In genomic region chr6:137135506-137136391, GRCm38 (mm10) we compare ENCODE assay signal across 7 mouse cellular contexts. TPM values are rescaled to one million over a fixed set of nuclear protein-coding genes. Genes with fewer than 3 reads are reported as not detected.
A peak's percentile ranks its signal among the peaks of the same experiment; 100 is the strongest.
DNase-seq lines count a peak whose midpoint lies in the region; ATAC-seq and TF ChIP-seq lines count a peak whose summit lies in the region.

No protein-coding gene starts in this region.

- H3K4me1 ChIP-seq in testis, adult 2 months (ENCODE audit: control insufficient read depth, insufficient read depth, low read length) = no peaks in the 10 kb centered on the region
- peaks cover 27% of the 10 kb centered on the region for H3K4me1 ChIP-seq in kidney, embryonic 16.5 days (ENCODE audit: insufficient read depth, low read length)

- TF ChIP-seq POLR2A in testis, adult 2 months (IDR thresholded peaks at IDR 0.05; ENCODE audit: control insufficient read depth, low read depth, low read length) = no peak

- H3K9ac ChIP-seq in kidney, embryonic 16.5 days (replicated peaks; ENCODE audit: low read length) = 0 out of 2 replicates have a peak overlapping the region, but pooled peaks have one; percentile 17

- WGBS in kidney, embryonic 16.5 days = 45% methylated on average over 20 of the region's 20 CpGs

- peak; percentile 72 for ATAC-seq in kidney, embryonic 16.5 days (ENCODE audit: low FRiP score, low TSS enrichment)
- ATAC-seq in erythroid progenitor cell, adult 5-6 weeks (replicated peaks; ENCODE audit: low FRiP score, poor library complexity, severe bottlenecking) = no peak

- no peak for DNase-seq in testis, postnatal 10 days (ENCODE audit: low spot score)
- DNase-seq in heart, adult 8-10 months (ENCODE audit: low spot score) = peak; percentile 29
- peak; percentile 54 for DNase-seq in retina, adult 2 months (ENCODE audit: low read depth, low spot score)
- no peak for DNase-seq in spleen, adult 18-20 months

- H3K4me2 ChIP-seq in kidney, embryonic 16.5 days (replicated peaks; ENCODE audit: low read depth, low read length) = no peak overlapping the region; the same call in 1 of the 2 replicates

- peak overlapping the region; percentile 71 for H3K27ac ChIP-seq in testis, adult 2 months (ENCODE audit: control insufficient read depth, insufficient read depth, low read depth, low read length)
- peak overlapping the region; percentile 59 for H3K27ac ChIP-seq in kidney, embryonic 16.5 days (ENCODE audit: low read length)

- no peaks in the 10 kb centered on the region for H3K36me3 ChIP-seq in testis, adult 2 months (ENCODE audit: control insufficient read depth, insufficient read depth, low read length)
- H3K36me3 ChIP-seq in kidney, embryonic 16.5 days (ENCODE audit: insufficient read depth, low read length) = no peaks in the 10 kb centered on the region

- no peaks in the 10 kb centered on the region for H3K27me3 ChIP-seq in testis, adult 2 months (ENCODE audit: control insufficient read depth, insufficient read depth, low read length)
- H3K27me3 ChIP-seq in kidney, embryonic 16.5 days (ENCODE audit: insufficient read depth, low read length) = no peaks in the 10 kb centered on the region

- peak overlapping the region; percentile 19; the same call in 1 of the 2 replicates for H3K4me3 ChIP-seq in testis, adult 2 months (ENCODE audit: control insufficient read depth, low read depth, low read length)
- no peak overlapping the region for H3K4me3 ChIP-seq in kidney, embryonic 16.5 days (ENCODE audit: low read length)

- H3K9me3 ChIP-seq in kidney, embryonic 16.5 days (ENCODE audit: low read length) = no peaks in the 10 kb centered on the region

- no peak for TF ChIP-seq CTCF in testis, adult 2 months (IDR thresholded peaks at IDR 0.05; ENCODE audit: control insufficient read depth, insufficient read depth, insufficient replicate concordance, low read depth, low read length)

RNA-seq across cellular contexts. Expression of gene Rerg, which starts 34.5 kb away (rescaled TPM):
- polyA plus RNA-seq in testis, adult 2 months (2012; rRNA removed) = 2.8 and 3.4 TPM in 2 replicates
- total RNA-seq in heart, adult 8-10 months (2022) = 1 to 10 TPM; 2.4 to 3.0 (median 2.7) TPM
- 14.4 and 16.2 TPM in 2 replicates for polyA plus RNA-seq in kidney, embryonic 16.5 days (2015; fragmentation: Nextera tagmentation; extraction: Ambion mirVana)
- not detected in 2 replicates for total RNA-seq in erythroid progenitor cell, adult 5-6 weeks (2015; ENCODE audit: low replicate concordance)
- not detected in 2 replicates for total RNA-seq in erythroid progenitor cell, adult 5-6 weeks (2017; ENCODE audit: low replicate concordance)

Comparison
In these comparisons a context has a peak if more than half of its experiments do, and no peak if none do; other contexts are left out.
1. DNase-seq: peak in heart, adult 8-10 months (single experiment) and retina, adult 2 months (single experiment); none in testis, postnatal 10 days (single experiment) and spleen, adult 18-20 months (0 of 2).